Mouse (Mus musculus) layer of hippocampus, adult 9-10 months (tissue): ENCODE results near the gene Tmem53.

Experiments
- DNase-seq: peaks from one replicate; pipeline ENCODE4 v3.0.0; 2022; ENCODE audit warnings: low spot score

Tmem53 gene

GRCm38 (mm10) chr4:117281090-117281845 is 29.5 kb downstream of the Tmem53 start:
- DNase-seq: no peak

- no peak for DNase-seq
Measured at GRCm38 (mm10) chr4:117283271-117284191, 31.8 kb downstream of the Tmem53 start.

DNA sequence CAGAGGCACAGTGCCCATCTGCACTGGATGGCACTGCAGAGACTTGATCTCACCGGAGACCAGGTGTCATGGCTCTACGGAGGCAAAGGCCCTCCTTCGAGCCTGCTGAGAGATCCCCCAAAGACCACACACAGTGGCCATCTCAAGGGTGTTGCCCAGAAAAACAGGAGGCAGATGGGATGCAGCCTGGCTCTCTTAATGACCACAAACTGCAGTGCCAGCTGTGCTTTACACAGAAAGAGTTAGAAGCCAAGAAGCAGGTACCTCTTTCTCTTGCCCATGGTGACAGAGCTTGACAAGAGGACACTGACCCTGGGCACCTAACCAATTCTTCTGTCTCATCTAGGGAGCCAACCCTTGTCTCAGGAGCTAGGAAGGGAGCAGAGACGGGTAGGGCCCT is 32.6 kb downstream of the Tmem53 start:
- DNase-seq: no peak

DNA sequence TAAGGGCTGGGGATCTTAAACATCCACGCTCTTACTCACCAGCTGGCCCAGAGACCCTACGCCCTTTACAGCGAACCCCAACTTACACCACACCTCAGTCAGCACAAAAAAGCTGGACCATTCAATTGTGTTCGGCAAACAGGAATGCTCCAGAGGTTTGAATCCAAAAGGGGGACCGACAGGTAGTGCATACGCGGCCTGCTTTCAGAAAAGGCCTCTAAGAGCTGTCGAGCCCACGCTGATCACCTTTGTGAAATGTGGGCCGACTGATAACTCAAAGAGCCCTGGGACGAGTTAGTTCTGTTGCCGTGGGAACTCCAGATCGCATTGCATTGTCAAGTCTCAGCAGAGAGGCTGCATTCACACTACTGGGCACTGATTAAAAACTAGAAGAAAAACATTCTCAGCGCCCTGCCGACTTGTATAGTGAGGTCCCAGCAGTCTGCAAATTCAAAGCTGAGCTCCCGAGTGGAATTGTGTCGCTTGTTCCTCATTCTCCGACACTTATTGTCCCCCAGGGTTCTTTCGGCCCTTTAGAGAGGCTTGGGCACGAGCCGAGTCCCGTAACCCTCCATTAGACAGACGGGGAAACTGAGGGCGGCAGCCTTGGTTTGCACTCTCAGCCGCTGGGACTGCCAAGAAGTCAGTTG is 36.7 kb downstream of the Tmem53 start:
- no peak for DNase-seq

DNA sequence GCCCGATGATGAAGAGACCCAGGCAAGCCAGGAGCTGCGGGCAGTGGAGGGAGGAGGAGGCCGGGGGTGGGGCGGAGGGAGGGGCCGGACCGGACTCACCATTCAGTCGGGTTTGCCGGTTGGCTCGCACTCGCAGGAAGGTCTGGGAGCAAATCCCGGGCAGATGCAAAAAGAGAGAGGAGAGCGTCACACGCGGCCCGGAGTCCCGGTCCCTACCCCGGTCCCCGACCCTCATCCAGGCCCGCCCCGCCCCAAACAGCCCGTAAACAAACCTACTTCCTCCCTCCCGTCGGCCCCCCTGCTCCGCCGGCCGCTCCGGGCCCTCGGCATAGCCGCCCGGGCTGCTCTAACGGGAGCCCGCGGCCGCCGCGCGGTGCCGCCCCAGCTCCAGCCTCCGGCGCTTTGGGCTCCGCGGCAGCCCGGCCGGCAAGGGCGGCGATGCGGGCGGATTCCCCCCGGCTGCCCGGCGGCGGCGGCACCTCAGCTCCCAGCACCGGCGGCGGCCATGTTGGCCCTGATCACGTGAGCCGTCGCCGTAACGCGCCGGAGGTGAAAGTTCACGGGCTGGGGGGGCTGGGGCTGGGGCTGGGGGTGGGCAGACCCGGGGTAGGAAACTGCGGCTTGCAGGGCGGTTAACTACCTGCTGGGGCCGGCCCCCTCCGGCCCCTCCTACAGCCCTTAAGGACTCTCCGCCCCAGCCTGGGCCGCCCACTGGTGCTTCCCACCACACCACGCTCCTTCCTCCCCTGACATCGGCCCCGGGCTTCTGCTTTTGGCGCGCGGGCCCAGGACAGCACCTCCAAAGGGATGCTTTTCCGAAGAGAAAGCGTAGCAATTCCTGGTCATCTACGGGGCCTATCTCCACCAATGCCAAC is 37.4 kb downstream of the Tmem53 start:
- no peak for DNase-seq

- no peak for DNase-seq
Measured at GRCm38 (mm10) chr4:117291696-117292095, 39.9 kb downstream of the Tmem53 start.

DNA sequence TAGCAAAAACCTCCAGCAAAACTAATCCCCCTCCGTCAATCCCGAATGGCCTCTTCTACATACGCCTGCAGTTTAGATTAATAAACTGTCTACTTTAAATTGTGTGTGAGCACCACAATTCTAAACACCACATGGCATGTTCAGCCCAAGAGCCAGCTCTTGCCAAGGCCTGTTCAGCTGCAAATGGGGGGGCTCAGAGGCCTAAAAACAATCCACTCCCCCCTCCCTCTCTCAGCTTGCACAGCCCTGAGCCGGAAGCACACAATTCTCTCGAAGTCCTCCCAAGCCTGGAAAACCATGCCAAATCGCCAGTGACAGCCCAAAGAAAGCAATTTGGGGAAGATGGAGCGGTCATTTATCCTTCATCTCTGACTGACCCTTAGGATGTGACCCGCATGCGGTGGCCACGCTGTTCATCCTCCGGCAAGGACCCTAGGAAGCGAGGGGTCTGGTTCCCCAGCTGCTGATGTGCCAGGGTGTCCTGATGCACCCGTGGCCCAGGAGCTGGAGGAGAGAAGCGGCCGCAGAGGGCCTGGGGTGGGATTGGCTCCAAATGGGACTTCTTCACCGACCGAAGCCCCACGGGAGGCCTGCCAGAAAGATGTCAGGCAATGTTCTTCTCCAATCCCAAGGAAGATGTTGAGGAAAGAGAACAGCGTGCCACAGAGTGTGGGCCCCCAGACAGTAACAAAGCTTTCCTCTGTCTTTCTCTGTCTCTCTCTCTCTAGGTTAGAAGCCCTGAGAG is 45.3 kb downstream of the Tmem53 start:
- DNase-seq: no peak

DNA sequence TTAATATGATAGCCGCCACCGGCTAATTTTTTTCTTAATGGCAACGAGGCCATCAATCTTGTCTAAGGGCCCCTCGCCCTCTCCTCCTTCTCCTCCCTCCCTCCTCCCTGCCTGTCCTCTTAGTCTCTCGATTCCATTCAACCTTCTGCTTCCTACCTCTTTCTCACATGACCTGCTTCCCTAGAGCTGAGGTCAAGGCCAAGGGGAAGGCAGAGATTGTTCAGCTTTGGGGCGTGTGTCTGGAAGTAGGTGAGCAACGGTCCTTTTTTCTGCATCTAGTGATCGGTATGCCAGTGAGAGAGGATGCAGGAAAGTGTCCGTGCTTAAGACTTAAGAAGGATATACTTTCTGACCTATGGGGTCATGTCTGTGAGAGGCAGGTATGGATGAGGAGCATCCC is 46.1 kb downstream of the Tmem53 start:
- no peak for DNase-seq

DNA sequence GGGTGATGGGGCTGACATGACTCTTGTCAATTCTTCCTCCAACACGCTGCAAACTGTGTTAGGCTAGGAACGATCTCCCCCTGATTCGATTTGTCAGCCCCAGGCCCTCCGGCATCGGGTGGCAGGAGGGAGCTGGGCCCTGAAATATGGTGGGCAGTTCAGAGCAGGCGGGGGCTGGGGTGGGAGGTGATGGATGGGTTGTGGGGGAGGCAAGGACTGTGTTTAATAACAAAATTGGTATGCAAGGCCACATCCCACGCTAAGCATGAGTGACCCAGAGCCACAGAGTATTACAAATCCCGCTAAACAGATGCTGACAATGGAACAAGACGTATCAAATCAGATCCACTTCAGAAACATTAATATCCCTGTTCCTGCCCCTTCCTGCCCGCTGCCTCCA is 48.2 kb downstream of the Tmem53 start:
- DNase-seq: no peak

GRCm38 (mm10) chr4:117302027-117302806 is 50.5 kb downstream of the Tmem53 start:
- no peak for DNase-seq

GRCm38 (mm10) chr4:117303581-117304238 is 52.0 kb downstream of the Tmem53 start:
- DNase-seq: no peak

DNA sequence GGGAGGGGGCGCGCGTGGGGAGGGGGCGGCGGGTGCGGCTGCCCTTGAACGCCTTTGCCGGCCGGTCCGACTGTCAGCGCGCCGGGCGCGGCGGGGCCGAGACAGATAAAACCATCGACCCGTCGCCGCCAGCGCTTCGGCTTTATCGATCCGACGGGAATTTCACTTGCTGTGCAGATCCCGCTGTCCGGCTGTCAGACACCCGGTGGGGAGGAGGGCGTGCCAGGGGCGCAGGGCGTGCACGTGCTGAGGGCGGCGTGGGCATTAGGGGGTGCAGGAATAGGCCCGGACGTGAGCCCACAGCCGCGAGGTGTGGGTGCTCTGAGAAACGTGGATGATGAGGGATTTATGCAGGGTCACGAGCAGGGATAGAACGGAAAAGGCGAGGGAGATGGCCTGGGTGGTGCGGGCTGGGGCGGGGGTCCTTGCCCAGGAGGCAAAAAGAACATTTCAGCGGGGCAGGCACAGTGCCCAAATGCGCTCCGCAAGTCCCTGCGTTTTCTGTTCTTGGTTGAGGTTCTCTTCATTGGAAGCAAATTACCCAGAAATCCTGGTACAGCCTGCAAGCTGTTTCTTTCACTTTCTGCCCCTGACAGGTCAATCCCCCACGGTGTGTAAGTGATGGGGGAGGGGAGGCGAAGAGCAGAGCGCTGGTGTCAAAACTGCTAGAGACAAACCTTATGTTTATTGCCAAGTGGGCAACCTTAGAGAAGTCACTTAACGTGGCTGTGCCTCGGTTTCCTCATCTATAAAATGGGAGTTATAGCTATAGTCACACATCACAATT is 52.7 kb downstream of the Tmem53 start:
- DNase-seq: no peak

GRCm38 (mm10) chr4:117305461-117305860 is 53.7 kb downstream of the Tmem53 start:
- no peak for DNase-seq

- DNase-seq: no peak
Measured at GRCm38 (mm10) chr4:117307270-117307669, 55.5 kb downstream of the Tmem53 start.

- DNase-seq: no peak
Measured at GRCm38 (mm10) chr4:117309427-117309826, 57.7 kb downstream of the Tmem53 start.

GRCm38 (mm10) chr4:117311891-117312290 is 60.1 kb downstream of the Tmem53 start:
- no peak for DNase-seq

DNA sequence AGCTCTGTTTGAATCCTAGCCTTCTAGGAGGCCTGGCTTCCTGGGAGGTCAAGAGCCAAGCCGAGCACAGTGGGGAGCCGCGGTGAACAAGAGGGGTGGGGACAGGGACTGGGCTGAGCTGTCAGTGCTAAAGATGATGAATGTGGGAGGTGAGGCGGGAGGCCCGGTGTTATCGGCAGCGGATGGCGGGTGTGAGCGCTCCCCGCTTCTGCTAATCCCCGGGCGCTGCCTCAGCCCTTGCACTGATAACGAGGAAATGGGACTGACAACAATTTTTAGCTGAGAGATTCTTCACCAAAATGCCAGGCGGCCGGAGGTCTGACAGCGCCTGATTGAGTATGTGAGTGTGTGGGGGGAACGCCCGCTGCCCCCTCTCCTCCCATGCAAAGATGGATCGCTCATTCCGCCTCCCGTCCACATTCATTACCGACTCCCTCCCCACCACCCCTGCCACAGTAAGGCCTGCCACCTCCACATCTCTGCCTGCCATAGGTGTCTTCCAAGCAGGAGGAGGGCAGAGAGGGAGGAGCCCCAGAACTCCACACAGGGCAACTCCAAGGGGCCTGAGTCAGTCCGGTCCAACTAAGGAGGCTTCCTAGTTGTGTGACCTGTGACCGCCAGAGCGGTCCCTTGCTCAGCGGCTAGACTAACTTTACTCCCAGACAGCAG is 60.8 kb downstream of the Tmem53 start:
- no peak for DNase-seq

DNA sequence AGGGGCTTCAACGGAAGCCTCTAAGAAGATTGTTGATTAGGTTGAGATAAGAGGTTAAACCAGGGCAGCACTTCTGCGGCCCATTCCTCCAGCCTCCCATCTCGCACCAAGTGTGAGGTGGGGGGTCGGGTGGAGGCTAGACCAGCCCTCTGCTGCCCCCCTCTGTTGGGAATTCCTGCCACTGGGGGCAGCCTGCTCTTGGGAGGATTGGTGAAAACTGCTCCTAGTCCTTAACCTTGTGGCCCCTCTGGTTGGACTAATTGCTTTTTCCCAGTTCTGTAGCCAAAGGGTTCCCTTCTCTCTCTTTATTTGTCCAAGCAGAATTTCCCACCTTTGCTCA is 61.3 kb downstream of the Tmem53 start:
- no peak for DNase-seq
